Mouse (Mus musculus) embryonic fibroblast, embryonic 13.5 days (primary cell): ENCODE results near the gene Bin2.

Experiments
- CTCF ChIP-seq: IDR thresholded peaks from 2 replicates; pipeline ENCODE4 v1.5.1; 2011; ENCODE audit warnings: mild to moderate bottlenecking, control low read depth, low read length, moderate library complexity, borderline replicate concordance; ENCODE audit not compliant: insufficient read depth
- POLR2A ChIP-seq: IDR thresholded peaks from 2 replicates; pipeline ENCODE4 v1.6.1; 2011; ENCODE audit warnings: low read depth, mild to moderate bottlenecking, control low read depth, low read length, moderate library complexity

- TF ChIP-seq CTCF (no peak), POLR2A (no peak)
These were observed 12.4 kb upstream of the Bin2 start for GRCm38 (mm10) chr15:100681770-100682169.
